Mouse (Mus musculus) lung, postnatal 0 days (tissue): ENCODE data around the gene Tgif1. TPM values are rescaled to one million over a fixed set of nuclear protein-coding genes. Genes with fewer than 3 reads are reported as not detected.

Experiments used
- ATAC-seq: fragments of 200-750 bp; cut with Nextera tagmentation; 2 replicates; pipeline ENCODE4 v1.8.0; 2017; ENCODE audit warnings: moderate library complexity
- DNase-seq: peaks from one replicate; pipeline ENCODE4 v3.0.0-alpha.2; 2016; ENCODE audit warnings: low spot score
- H3K27ac ChIP-seq: fragments of 300-500 bp; sonication (generic); 2 replicates; pipeline ENCODE4 v1.5.1; 2014; ENCODE audit warnings: antibody characterized with exemption, mild to moderate bottlenecking, low read length, mixed read lengths
- H3K27me3 ChIP-seq: fragments of 300-500 bp; sonication (generic); replicated peaks from 2 replicates; pipeline ENCODE4 v1.6.1; 2014; ENCODE audit warnings: low read length, mixed read lengths; ENCODE audit not compliant: insufficient read depth
- H3K36me3 ChIP-seq: fragments of 300-500 bp; sonication (generic); 2 replicates; pipeline ENCODE4 v1.6.1; 2014; ENCODE audit warnings: low read length, mixed read lengths; ENCODE audit not compliant: insufficient read depth
- H3K4me1 ChIP-seq: fragments of 300-500 bp; sonication (generic); 2 replicates; pipeline ENCODE4 v1.6.1; 2014; ENCODE audit warnings: antibody characterized with exemption, low read depth, low read length, mixed read lengths; ENCODE audit not compliant: insufficient read depth
- H3K4me2 ChIP-seq: fragments of 300-500 bp; sonication (generic); replicated peaks from 2 replicates; pipeline ENCODE4 v1.6.1; 2014; ENCODE audit warnings: low read depth, mild to moderate bottlenecking, low read length, moderate library complexity, mixed read lengths
- H3K4me3 ChIP-seq: fragments of 300-500 bp; sonication (generic); 2 replicates; pipeline ENCODE4 v1.5.1; 2014; ENCODE audit warnings: low read depth, low read length
- H3K9ac ChIP-seq: fragments of 300-500 bp; sonication (generic); replicated peaks from 2 replicates; pipeline ENCODE4 v1.6.1; 2014; ENCODE audit warnings: low read depth, mild to moderate bottlenecking
- H3K9me3 ChIP-seq: fragments of 300-500 bp; sonication (generic); 2 replicates; pipeline ENCODE4 v1.6.1; 2016; ENCODE audit warnings: low read length, mixed read lengths
- CTCF ChIP-seq: IDR thresholded peaks from 2 replicates; pipeline ENCODE4 v1.5.1; 2016; ENCODE audit warnings: antibody characterized with exemption, mild to moderate bottlenecking
- EP300 ChIP-seq: IDR thresholded peaks from 2 replicates; pipeline ENCODE4 v1.6.1; 2016; ENCODE audit warnings: antibody characterized with exemption, mild to moderate bottlenecking, control low read depth
- WGBS: fragments of 180-500 bp; shearing (Covaris S2); extraction: QIAGEN DNeasy Blood & Tissue Kit; methylation state at CpG from one replicate; pipeline ENCODE4 v1.1.7; 2014; 5-methylcytosine and 5-hydroxymethylcytosine counted together
- polyA plus RNA-seq: library from polyadenylated mRNA; unstranded; fragments of >200 nt; fragmentation: Nextera tagmentation; extraction: Ambion mirVana; gene quantifications from 2 replicates; pipeline ENCODE4 v1.2.1, GENCODE M21; 2015

Tgif1 gene
- polyA plus RNA-seq, 1 experiment from 2014 or later = 45.2 TPM

DNA sequence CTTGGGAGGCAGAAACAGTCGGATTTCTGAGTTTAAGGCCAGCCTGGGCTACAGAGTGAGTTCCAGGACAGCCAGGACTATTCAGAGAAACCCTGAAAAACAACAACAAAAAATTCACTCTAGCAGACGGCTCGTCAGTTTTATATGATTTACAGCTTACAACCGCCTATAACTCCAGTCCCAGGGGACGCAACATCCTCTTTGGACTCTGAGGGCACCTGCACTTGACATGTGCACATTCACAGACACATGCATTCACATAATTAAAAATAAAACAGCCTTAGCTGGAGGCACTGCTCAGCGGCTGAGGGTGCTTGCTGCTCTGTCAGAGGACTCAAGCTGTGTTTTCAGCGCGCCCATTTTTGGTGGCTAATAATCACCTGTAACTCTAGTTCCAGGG, 37.2 kb upstream of the Tgif1 start:
- no peak overlapping the region for H3K27ac ChIP-seq
- H3K9ac ChIP-seq = no peak overlapping the region
- H3K9me3 ChIP-seq = no peaks in the 10 kb centered on the region
- TF ChIP-seq CTCF (no peak), EP300 (no peak)
- WGBS = 87% methylated on average over 8 of the region's 8 CpGs
- no peak for DNase-seq
- no peaks in the 10 kb centered on the region for H3K4me1 ChIP-seq
- no peaks in the 10 kb centered on the region for H3K36me3 ChIP-seq
- no peak overlapping the region for H3K4me3 ChIP-seq
- H3K4me2 ChIP-seq = no peak overlapping the region
- H3K27me3 ChIP-seq = no peaks in the 10 kb centered on the region
- ATAC-seq = no peak

DNA sequence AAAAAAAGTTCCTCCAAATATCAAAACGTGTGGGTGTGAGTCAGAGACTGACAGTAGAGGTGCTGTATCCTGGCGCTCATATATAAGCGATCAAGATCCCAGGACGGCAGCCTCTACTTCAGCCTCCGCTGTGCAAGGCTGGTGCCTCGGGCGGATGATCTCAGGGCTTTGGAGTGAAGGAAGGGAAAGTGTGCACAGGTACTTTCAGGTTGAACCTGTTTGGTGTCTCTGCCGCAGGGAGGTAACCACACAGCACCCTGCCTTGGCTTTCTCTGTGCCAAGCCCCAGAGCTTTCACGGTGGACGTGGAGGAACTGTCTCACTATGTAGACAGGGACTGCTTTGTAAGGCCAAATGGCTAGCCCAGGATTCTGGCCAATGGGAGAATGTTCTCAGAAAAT, 35.3 kb upstream of the Tgif1 start:
- no peak overlapping the region for H3K27ac ChIP-seq
- H3K4me1 ChIP-seq = no peaks in the 10 kb centered on the region
- no peak overlapping the region for H3K4me2 ChIP-seq
- WGBS = 46% methylated on average over 10 of the region's 10 CpGs
- no peak overlapping the region for H3K4me3 ChIP-seq
- no peaks in the 10 kb centered on the region for H3K36me3 ChIP-seq
- no peaks in the 10 kb centered on the region for H3K27me3 ChIP-seq
- ATAC-seq (peak; percentile 56; the same call in 1 of the 2 replicates), DNase-seq (peak; percentile 59)
- no peak overlapping the region for H3K9ac ChIP-seq
- TF ChIP-seq CTCF (no peak), EP300 (no peak)
- H3K9me3 ChIP-seq = no peaks in the 10 kb centered on the region

DNA sequence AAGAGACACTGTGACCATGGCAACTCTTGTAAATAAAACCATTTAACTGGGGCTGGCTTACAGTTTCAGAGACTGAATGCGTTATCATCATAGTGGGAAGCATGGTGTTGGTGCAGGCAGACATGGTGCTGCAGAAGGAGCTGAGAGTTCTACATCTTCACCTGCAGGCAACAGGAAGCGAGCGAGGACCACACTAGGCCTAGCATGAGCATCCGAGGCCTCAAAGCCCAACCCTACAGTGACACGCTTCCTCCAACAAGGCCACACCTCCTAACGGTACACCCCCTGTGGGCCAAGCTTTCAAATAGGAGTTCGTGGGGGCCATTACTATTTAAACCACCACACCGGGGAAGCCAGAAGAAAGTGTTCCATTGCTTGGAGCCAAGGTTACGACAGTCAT, 34.5 kb upstream of the Tgif1 start:
- H3K36me3 ChIP-seq = no peaks in the 10 kb centered on the region
- no peak overlapping the region for H3K9ac ChIP-seq
- TF ChIP-seq CTCF = no peak
- no peak for TF ChIP-seq EP300
- no peak overlapping the region for H3K4me3 ChIP-seq
- H3K9me3 ChIP-seq = no peaks in the 10 kb centered on the region
- no peak overlapping the region for H3K27ac ChIP-seq
- no peaks in the 10 kb centered on the region for H3K4me1 ChIP-seq
- WGBS = 88% methylated on average over 9 of the region's 9 CpGs
- ATAC-seq (no peak), DNase-seq (no peak)
- H3K27me3 ChIP-seq = no peaks in the 10 kb centered on the region
- no peak overlapping the region for H3K4me2 ChIP-seq

DNA sequence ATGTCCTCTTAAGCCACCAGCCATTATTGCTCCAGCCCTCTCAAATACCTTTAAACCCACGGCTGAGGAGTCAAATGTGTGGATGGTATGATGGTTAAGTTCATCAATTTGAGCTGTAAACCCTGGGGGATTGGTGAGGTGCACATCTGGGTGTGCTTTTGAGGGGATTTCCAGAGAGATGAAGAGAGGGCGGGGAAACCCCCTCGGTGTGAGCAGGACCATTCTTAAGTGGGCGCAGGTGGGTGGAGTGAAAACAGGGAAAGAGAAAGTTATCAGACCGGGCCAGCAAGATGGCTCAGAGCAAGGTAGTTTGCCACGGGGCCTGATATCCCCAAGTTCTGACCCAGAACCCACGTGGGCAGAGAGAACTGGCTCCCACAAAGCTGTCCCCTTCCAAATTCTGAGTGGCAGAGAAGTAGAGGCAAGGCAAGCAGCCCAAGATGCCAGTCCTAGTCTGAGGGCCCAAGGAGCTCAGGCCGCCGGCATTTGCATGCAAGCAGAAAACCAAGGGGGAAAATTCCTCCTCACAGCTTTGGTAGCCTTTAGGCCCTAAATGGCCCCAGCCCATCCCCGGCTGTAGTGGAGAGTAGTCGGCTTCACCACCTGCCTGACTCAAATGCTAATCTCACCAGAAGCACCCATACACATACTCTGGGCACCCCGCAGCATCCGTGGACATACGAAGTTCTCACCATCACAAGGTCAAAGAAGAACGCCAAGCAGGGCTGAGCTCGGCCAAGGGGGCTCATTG, 33.5 kb upstream of the Tgif1 start:
- H3K9ac ChIP-seq = no peak overlapping the region
- no peak for ATAC-seq
- H3K27ac ChIP-seq = no peak overlapping the region
- TF ChIP-seq EP300 = no peak
- TF ChIP-seq CTCF = no peak
- no peak overlapping the region for H3K4me3 ChIP-seq
- no peaks in the 10 kb centered on the region for H3K9me3 ChIP-seq
- WGBS = 77% methylated on average over 16 of the region's 16 CpGs
- no peak for DNase-seq
- no peak overlapping the region for H3K4me2 ChIP-seq
- H3K36me3 ChIP-seq = no peaks in the 10 kb centered on the region
- no peaks in the 10 kb centered on the region for H3K4me1 ChIP-seq
- H3K27me3 ChIP-seq = no peaks in the 10 kb centered on the region

DNA sequence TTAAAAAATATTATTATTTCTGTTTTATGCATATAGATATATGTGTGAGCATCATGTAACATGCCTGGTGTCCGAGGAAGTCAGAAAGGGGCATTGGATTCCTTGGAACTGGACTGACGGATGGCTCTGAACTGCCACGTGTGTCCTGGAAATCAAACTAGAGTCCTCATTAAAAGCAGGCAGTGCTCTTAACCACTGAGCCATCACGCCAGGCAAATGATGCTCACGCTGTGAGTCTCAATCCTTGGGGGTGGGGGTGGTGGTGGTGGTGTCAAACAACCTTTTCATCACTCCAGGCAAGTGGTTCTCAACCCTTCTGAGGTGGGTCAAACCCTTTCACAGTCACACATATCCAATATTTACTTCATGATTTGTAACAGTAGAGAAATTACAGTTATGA, 32.5 kb upstream of the Tgif1 start:
- no peak for DNase-seq
- ATAC-seq = no peak
- Histone ChIP-seq H3K4me2 (no peak overlapping the region), H3K9me3 (no peaks in the 10 kb centered on the region), H3K27me3 (no peaks in the 10 kb centered on the region), H3K36me3 (no peaks in the 10 kb centered on the region), H3K4me3 (no peak overlapping the region), H3K27ac (no peak overlapping the region), H3K9ac (no peak overlapping the region), H3K4me1 (no peaks in the 10 kb centered on the region)
- 83% methylated on average over 5 of the region's 5 CpGs for WGBS
- TF ChIP-seq EP300 = no peak
- no peak for TF ChIP-seq CTCF

DNA sequence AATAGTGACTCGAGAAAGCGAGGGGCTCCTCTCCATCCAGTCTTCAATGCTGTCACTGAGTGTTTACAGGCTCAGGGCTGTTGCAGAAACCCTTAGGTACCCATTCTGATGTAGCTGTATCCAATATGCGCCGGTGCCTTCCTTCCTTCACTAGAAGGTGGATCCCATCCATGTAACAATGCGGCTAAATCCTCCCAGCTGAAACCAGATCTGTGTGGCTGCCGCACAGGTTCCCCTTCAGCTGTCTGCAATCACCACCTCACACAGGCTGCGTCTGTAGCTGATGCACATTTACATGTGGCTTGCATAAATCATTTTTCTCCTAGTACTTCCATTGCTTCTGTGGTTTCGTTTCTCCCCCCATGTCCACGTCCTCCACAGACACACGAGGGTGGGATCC, 28.6 kb upstream of the Tgif1 start:
- 82% methylated on average over 10 of the region's 10 CpGs for WGBS
- Histone ChIP-seq H3K9me3 (no peaks in the 10 kb centered on the region), H3K4me1 (no peaks in the 10 kb centered on the region), H3K4me3 (no peak overlapping the region), H3K4me2 (no peak overlapping the region), H3K27ac (no peak overlapping the region), H3K9ac (no peak overlapping the region), H3K27me3 (no peaks in the 10 kb centered on the region), H3K36me3 (no peaks in the 10 kb centered on the region)
- ATAC-seq (no peak), DNase-seq (no peak)
- TF ChIP-seq EP300 = no peak
- no peak for TF ChIP-seq CTCF

DNA sequence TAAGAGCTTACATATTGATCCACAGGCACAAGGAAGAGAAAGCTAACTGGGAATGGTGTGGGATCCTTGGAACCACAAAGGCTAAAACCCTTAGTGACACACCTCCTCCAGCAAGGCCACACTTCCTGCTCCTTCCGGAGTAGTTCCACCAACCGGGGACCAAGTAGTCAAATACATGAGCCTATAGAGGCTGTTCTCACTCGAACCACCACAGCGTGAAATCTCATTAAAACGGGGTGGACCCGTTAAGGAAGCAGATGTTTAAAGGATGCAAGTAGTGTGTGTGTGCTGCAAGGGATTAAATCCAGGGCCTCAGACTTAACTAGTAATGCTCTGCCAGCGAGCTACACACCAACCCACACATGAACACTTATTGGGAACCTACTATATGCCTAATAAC, 27.8 kb upstream of the Tgif1 start:
- no peak for DNase-seq
- WGBS = 67% methylated on average over 7 of the region's 7 CpGs
- H3K27me3 ChIP-seq = no peaks in the 10 kb centered on the region
- no peak for ATAC-seq
- no peak overlapping the region for H3K4me3 ChIP-seq
- no peak overlapping the region for H3K9ac ChIP-seq
- no peak overlapping the region for H3K4me2 ChIP-seq
- TF ChIP-seq CTCF = no peak
- no peak for TF ChIP-seq EP300
- no peaks in the 10 kb centered on the region for H3K9me3 ChIP-seq
- no peaks in the 10 kb centered on the region for H3K36me3 ChIP-seq
- no peaks in the 10 kb centered on the region for H3K4me1 ChIP-seq
- no peak overlapping the region for H3K27ac ChIP-seq
